Mouse (Mus musculus) mammary gland, adult 2 months (tissue): ENCODE measurements around the gene Sec31a. TPM values are rescaled to one million over a fixed set of nuclear protein-coding genes. Genes with fewer than 3 reads are reported as not detected.

Source experiments
- polyA plus RNA-seq: library from polyadenylated mRNA; depleted of rRNA; stranded (reverse); fragments of >200 nt; gene quantifications from 2 replicates; pipeline ENCODE4 v1.2.3, GENCODE M21; 2012; ENCODE audit warnings: low replicate concordance; rRNA removed

Gene Sec31a
- polyA plus RNA-seq, result 260 and 268 TPM in 2 replicates

GRCm38 (mm10) chr5:100415761-100416590, at the start of gene Sec31a:
TSS of gene Sec31a (minus strand) at chr5:100416234.

Other genes with a start within 250 kb of the Sec31a start
- 4.2 and 6.4 TPM in 2 replicates for gene Lin54, start 84.4 kb upstream of the Sec31a start, polyA plus RNA-seq
- 12.4 and 33.7 TPM in 2 replicates for gene Cops4, start 102.1 kb upstream of the Sec31a start, polyA plus RNA-seq
- 90.9 and 142 TPM in 2 replicates for gene Plac8, start 156.0 kb upstream of the Sec31a start, polyA plus RNA-seq